ENCODE assay signal across 10 mouse cellular contexts in genomic region chrX:162453821-162454402, GRCm38 (mm10).
DNase-seq lines count a peak whose midpoint lies in the region; ATAC-seq and TF ChIP-seq lines count a peak whose summit lies in the region.
"Had no signal": no experiment of that assay in that cellular context is flagged by ENCODE, and none has a peak within 500 bp of the region (broad histone marks: within the 10 kb centered on the region; RNA-seq: fewer than 3 reads in every experiment).

No protein-coding gene starts in this region.

- WGBS in limb, embryonic 14.5 days, result 57% methylated on average over 7 of the region's 7 CpGs
- 68% methylated on average over 7 of the region's 7 CpGs for WGBS in limb, embryonic 10.5 days
- WGBS in liver, embryonic 14.5 days (ENCODE audit: insufficient replicate concordance), result 46% methylated on average over 7 of the region's 7 CpGs

- H3K4me1 ChIP-seq in limb, embryonic 14.5 days (ENCODE audit: control insufficient read depth, insufficient read depth, low read length), result no peaks in the 10 kb centered on the region
- no peaks in the 10 kb centered on the region for H3K4me1 ChIP-seq in limb, embryonic 10.5 days
- H3K4me1 ChIP-seq in E14TG2a.4 (replicated peaks; ENCODE audit: low read depth, low read length), result peaks cover 6% of the 10 kb centered on the region; the same call in 1 of the 2 replicates
- H3K4me1 ChIP-seq in liver, embryonic 14.5 days (replicated peaks; ENCODE audit: control insufficient read depth in 2 of 2, insufficient read depth in 2 of 2, low read length in 1 of 2), result peaks cover 10 to 18% of the 10 kb centered on the region in 2 experiments

- no peak for DNase-seq in gastrocnemius, adult 2 months
- DNase-seq in gastrocnemius, postnatal 25 days, result no peak
- DNase-seq in limb, embryonic 14.5 days (ENCODE audit: low spot score), result peak; percentile 4
- DNase-seq in limb, embryonic 10.5 days (ENCODE audit: low spot score), result no peak
- DNase-seq in liver, embryonic 14.5 days (ENCODE audit: low read depth in 3 of 3, low spot score in 3 of 3), result no peak
- DNase-seq in thymus, postnatal 36 days, result no peak
- no peak for DNase-seq in cerebellum, adult 9-10 months
- DNase-seq: cerebellum, postnatal 10 days; right cerebral cortex, postnatal 4 days had no signal

- H3K4me3 ChIP-seq in gastrocnemius, adult 2 months, result no peak overlapping the region
- H3K4me3 ChIP-seq in limb, embryonic 14.5 days (replicated peaks; ENCODE audit: low read length), result no peak overlapping the region
- H3K4me3 ChIP-seq in limb, embryonic 10.5 days, result no peak overlapping the region
- H3K4me3 ChIP-seq in E14TG2a.4 (replicated peaks; ENCODE audit: low read length), result no peak overlapping the region
- H3K4me3 ChIP-seq in liver, embryonic 14.5 days (ENCODE audit: insufficient read depth in 1 of 2, low read depth in 2 of 2, low read length in 2 of 2), result no peak overlapping the region

- no peaks in the 10 kb centered on the region for H3K27me3 ChIP-seq in limb, embryonic 14.5 days (ENCODE audit: control insufficient read depth, insufficient read depth, low read length)
- peaks cover 86% of the 10 kb centered on the region for H3K27me3 ChIP-seq in limb, embryonic 10.5 days (ENCODE audit: low read depth, poor library complexity, severe bottlenecking)
- no peaks in the 10 kb centered on the region for H3K27me3 ChIP-seq in E14TG2a.4 (ENCODE audit: insufficient read depth, low read length)
- H3K27me3 ChIP-seq in liver, embryonic 14.5 days (ENCODE audit: control insufficient read depth, insufficient read depth, low read length), result no peaks in the 10 kb centered on the region

- TF ChIP-seq EP300 in liver, embryonic 14.5 days (IDR thresholded peaks at IDR 0.05; ENCODE audit: low read depth), result no peak

- no peaks in the 10 kb centered on the region for H3K36me3 ChIP-seq in limb, embryonic 14.5 days (ENCODE audit: control insufficient read depth, insufficient read depth, low read length)
- H3K36me3 ChIP-seq in limb, embryonic 10.5 days, result no peaks in the 10 kb centered on the region
- no peaks in the 10 kb centered on the region for H3K36me3 ChIP-seq in E14TG2a.4 (ENCODE audit: insufficient read depth, low read length)
- H3K36me3 ChIP-seq in liver, embryonic 14.5 days (replicated peaks; ENCODE audit: control insufficient read depth, insufficient read depth, low read depth), result no peaks in the 10 kb centered on the region

- no peak overlapping the region for H3K4me2 ChIP-seq in limb, embryonic 14.5 days (replicated peaks; ENCODE audit: low read depth, low read length, severe bottlenecking)
- no peak overlapping the region for H3K4me2 ChIP-seq in liver, embryonic 14.5 days (ENCODE audit: low read depth)

- H3K27ac ChIP-seq in gastrocnemius, adult 2 months, result no peak overlapping the region
- H3K27ac ChIP-seq in limb, embryonic 14.5 days (replicated peaks; ENCODE audit: low read depth, low read length), result no peak overlapping the region
- no peak overlapping the region for H3K27ac ChIP-seq in limb, embryonic 10.5 days
- no peak overlapping the region for H3K27ac ChIP-seq in liver, embryonic 14.5 days

- no peaks in the 10 kb centered on the region for H3K9me3 ChIP-seq in limb, embryonic 14.5 days (ENCODE audit: control insufficient read depth, low read length)
- H3K9me3 ChIP-seq in limb, embryonic 10.5 days (replicated peaks), result no peaks in the 10 kb centered on the region
- no peaks in the 10 kb centered on the region for H3K9me3 ChIP-seq in E14TG2a.4 (ENCODE audit: low read length)
- no peaks in the 10 kb centered on the region for H3K9me3 ChIP-seq in liver, embryonic 14.5 days (ENCODE audit: control insufficient read depth, low read length)

- no peak for ATAC-seq in limb, embryonic 14.5 days (ENCODE audit: low FRiP score, low read depth)
- ATAC-seq in liver, embryonic 14.5 days (ENCODE audit: insufficient read depth), result no peak

- intact Hi-C loops in gastrocnemius, adult 2 months (cut with DNase I), result loop anchor here (2.0 kb wide), 1 partner anchor 293 kb away; no protein-coding TSS in a partner anchor

- TF ChIP-seq CTCF in gastrocnemius, adult 2 months (IDR thresholded peaks at IDR 0.05), result peak; percentile 57
- peak; percentile 11; the same call in 1 of the 2 replicates for TF ChIP-seq CTCF in E14TG2a.4 (conservative IDR thresholded peaks at IDR 0.05; ENCODE audit: low read length)
- peak; percentile 48 for TF ChIP-seq CTCF in liver, embryonic 14.5 days (IDR thresholded peaks at IDR 0.05; ENCODE audit: low read depth)

- H3K9ac ChIP-seq in limb, embryonic 14.5 days (ENCODE audit: low read depth, low read length, severe bottlenecking), result no peak overlapping the region
- H3K9ac ChIP-seq in liver, embryonic 14.5 days (replicated peaks), result no peak overlapping the region

- no peak for TF ChIP-seq POLR2A in limb, embryonic 14.5 days (IDR thresholded peaks at IDR 0.05; ENCODE audit: borderline replicate concordance, extremely low read depth, insufficient read depth, insufficient read length)
